Mouse (Mus musculus) thymus, adult 2 months (tissue): ENCODE measurements around the gene Ubxn4.
"Not testable (repeated sequence)": the region's sequence is repeated elsewhere in the genome, so short reads cannot be mapped to it uniquely, and the experiment has no call there.

Experiments
- CTCF ChIP-seq: fragments of 200-500 bp; IDR thresholded peaks from 2 replicates; pipeline ENCODE4 v1.5.1; 2012; ENCODE audit warnings: mild to moderate bottlenecking, control low read depth, low read length, moderate library complexity, borderline replicate concordance; ENCODE audit not compliant: control insufficient read depth, poor library complexity, insufficient read depth; ENCODE audit errors: extremely low read depth
- POLR2A ChIP-seq: fragments of 200-500 bp; IDR thresholded peaks from 2 replicates; pipeline ENCODE4 v1.6.1; 2012; ENCODE audit warnings: mild to moderate bottlenecking, low read length, control low read depth, moderate library complexity; ENCODE audit not compliant: control insufficient read depth, poor library complexity, insufficient read depth; ENCODE audit errors: extremely low read depth

DNA sequence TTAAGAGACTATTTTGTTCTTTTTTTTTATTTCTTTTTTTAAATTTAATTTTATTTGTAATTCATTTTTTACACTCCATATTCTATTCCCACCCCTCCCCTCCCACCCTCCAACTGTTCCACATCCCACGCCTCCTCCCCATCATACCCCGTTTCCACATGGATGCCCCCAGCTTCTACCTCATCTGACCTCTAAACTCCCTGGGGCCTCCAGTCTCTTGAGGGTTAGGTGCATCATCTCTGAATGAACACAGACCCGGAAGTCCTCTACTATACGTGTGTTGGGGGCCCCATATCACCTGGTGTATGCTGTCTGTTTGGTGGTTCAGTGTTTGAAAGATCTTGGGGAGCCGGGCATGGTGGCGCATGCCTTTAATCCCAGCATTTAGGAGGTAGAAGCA lies 75.5 kb downstream of the Ubxn4 start:
- TF ChIP-seq CTCF, POLR2A: not testable (repeated sequence)
